Mouse (Mus musculus): ENCODE data around the gene Ppara.

- TF ChIP-seq CTCF (IDR thresholded peaks at IDR 0.05; ENCODE audit: low read depth) (no peak), EP300 (IDR thresholded peaks at IDR 0.05; ENCODE audit: low read depth) (no peak)
Measured at GRCm38 (mm10) chr15:85734148-85734547, 635 bp upstream of the Ppara start.

All from liver, embryonic 14.5 days (tissue).